Mouse (Mus musculus): ENCODE results near the gene Raly.

Gene Raly

DNA sequence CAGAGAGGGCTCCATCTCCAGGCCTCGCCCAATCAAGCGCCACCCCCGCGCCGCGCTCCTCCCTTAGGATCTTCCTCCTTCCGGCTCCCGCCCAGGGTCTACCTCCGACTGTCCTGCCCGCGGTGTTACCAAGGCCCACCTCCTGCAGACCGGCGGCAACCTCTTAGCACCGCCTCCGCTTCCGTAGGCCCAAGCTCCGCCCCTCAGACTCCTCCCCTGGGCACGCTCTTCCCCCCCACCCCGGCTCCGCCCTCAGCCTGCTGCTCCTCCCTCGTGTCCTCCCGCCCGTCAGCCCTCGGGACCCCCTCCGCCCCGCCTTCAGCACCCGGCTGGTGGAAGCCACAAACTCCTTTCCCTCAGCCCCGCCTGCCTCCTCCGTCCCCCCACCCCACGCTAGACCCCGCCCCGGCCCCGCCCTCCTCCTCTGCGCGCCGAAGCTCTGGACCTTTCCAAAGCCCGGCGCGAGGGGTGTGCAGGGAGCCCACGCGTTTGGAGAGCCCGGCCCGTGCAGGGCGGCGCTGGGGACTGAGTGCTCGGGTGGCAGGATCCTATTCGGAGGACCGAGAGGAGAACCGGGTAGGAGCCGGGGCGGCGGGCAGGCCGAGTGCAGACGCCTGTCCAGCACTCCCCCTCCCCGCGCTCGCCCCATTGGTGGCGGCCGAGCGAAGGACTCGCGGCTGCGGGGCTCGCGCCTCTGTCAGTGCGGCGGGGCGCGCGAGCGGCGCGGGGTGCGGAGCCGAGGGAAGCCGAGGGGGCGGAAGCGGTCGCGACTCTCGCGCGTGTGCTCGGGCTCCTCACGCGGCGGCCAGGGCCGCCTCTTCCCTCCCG, at the start of gene Raly, which contains the start of gene a:
TSS of gene Raly (plus strand) at position 441 of the 828 bp plus-strand sequence.
TSS of gene a (plus strand) at position 747 of the 828 bp plus-strand sequence.
- DNase-seq: peak; percentile 99

DNA sequence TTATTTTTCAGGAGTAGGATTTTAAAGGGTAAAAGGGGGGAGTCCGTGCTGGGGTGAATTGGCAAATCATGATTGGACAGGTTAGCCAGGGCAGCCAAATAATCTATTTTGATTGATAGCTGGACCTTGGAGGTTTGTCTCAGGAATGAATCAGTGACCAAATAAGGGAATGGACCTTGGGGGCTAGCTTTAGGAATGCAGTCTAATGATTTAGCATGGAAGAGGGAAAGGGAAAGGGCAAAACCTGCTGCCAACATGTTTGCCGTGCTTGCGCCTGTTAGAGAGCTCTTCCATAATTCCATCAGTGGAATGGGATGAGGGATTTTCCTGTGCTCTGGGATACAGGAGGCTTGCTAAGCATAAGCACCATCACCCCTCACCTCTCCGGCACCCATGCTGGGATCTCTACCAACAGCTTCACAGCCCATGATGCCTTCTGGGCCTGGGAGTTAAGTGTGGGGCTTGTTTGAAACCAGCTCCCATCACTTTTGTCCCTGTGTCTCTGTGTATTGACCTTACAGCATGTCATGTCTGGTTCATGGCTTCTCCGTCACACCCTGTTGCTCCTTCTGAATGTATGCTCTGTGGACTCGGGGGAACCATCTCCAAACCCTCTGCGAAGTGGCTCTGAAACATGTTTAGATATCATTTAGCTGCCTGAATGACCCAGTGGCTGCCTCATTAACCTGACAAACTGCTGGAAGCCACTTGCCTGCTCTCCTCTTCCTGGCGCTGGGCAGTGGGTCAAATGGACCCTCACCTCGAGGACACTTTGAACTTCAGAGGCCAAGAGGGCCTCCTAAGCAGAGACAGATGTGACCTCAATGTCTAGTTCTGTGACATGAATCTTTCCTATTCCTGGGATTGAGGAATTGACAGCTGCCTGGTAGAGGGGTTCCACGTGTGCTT, 47.7 kb upstream of the Raly start:
- DNase-seq: no peak

- no peak for DNase-seq
These were observed 47.0 kb upstream of the Raly start for GRCm38 (mm10) chr2:154743915-154744314.

- no peak for DNase-seq
These were observed 42.5 kb upstream of the Raly start for GRCm38 (mm10) chr2:154748383-154748782.

- no peak for DNase-seq
These were observed 41.6 kb upstream of the Raly start for GRCm38 (mm10) chr2:154749046-154750036.

DNA sequence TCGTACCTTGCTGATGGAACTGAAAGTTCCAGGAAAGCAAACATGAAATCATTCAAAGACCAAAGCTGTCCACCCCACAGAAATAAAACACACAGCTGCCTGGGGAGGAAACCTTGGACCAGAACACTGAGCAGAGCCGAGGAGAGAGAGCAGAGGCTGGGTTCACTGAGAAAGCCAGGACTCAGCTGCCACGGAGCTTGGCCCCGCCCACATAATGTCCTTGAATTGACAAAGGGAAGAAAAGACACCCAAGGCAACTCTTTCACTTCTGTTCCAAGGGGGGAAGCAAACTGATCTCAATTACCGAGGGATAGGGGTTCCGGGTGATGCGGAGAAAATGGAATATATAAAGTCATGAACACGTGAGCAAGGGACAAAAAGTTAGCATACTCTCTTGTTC, 39.0 kb upstream of the Raly start:
- DNase-seq: peak; percentile 21

DNA sequence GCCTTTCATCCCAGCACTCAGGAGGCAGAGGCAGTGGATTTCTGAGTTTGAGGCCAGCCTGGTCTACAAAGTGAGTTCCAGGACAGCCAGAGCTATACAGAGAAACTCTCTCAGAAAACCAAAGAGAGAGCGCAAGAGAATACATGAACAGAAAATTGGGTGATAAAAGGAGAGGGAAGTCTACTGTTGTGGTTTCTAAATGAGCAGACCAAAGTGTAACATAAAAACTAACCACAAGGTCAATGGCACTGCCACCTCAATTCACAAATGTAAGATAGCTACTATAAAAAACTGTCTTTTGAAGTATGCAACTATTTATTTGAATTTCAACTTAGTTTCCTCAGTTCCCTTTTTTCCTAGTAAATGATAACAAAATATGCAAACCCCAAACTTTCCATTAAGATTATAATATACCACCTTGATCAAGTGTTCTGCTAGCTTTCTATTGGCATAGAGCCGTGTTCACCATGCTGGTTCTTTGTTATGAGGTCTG, 36.8 kb upstream of the Raly start:
- no peak for DNase-seq

- DNase-seq: no peak
These were observed 35.1 kb upstream of the Raly start for GRCm38 (mm10) chr2:154755791-154756190.

GRCm38 (mm10) chr2:154757691-154758090, 33.2 kb upstream of the Raly start:
- no peak for DNase-seq

DNA sequence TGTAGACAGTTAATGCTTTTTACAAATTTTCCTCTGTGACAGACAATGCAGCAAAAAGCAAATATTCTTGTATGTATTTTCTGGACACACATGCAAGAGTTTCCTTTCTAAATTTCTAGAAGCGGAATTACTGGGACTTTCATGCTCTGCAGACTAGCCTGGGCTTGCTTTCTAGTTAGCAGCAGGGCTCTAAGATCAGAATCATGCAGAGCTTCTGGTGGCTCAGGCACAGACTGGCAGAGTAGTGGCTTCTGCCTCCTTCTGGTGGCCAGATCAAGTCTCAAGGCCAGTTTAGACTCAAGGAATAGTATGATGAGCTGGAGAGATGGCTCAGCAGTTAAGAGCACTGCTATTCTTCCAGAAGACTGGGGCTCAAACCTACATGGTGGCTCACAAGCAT, 32.4 kb upstream of the Raly start:
- no peak for DNase-seq

DNA sequence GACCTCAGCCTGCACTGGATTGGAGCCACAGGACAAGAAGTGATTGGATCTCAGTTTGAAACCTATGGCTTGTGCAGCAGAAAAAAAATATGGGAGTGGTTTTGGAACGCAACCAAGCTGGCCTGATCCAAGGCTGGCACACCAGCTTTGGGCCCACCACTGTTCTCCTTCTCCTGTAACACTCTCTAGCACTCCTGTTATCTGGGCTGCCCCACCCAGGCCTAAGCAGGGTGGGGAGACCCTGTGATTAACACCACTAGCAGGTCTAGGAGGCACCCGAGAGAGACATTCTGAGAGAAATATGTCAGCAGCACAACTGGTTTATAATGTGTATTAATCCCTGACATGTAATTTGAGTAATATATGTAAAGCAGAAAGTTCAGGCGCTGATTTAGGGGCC, 27.7 kb upstream of the Raly start:
- no peak for DNase-seq

DNA sequence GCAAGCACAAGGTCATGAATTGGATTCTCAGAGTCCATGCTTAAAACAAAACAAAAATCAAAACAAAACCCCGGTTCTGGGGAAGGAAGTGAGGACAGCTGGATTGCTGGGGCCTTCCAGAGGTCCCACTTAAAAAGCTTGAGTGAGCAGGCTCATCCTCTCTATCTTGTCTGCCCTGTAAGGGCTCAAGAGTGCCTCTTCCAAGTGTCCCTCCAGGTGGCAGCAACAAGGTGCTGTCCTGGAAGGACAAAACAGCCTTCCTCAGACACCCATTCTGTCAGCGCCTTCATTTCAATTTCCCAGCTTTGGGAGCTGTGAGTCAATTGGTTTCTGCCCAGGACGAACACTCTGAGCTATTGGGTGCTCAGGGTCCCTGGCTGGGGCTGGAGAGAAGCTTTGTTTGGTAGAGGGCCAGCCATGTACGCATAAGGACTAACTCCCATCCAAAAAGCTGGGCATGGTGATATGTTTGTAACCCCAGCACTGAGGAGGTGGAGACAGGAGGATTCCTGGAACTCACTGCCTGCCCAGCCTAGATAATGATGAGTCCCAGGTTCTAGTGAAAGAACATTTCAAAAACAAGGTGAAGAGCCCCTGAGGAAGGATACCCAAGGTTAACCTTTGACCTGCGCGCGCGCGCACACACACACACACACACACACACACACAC, 25.9 kb upstream of the Raly start:
- DNase-seq: no peak

- no peak for DNase-seq
These were observed 25.3 kb upstream of the Raly start for GRCm38 (mm10) chr2:154765554-154766008.

DNA sequence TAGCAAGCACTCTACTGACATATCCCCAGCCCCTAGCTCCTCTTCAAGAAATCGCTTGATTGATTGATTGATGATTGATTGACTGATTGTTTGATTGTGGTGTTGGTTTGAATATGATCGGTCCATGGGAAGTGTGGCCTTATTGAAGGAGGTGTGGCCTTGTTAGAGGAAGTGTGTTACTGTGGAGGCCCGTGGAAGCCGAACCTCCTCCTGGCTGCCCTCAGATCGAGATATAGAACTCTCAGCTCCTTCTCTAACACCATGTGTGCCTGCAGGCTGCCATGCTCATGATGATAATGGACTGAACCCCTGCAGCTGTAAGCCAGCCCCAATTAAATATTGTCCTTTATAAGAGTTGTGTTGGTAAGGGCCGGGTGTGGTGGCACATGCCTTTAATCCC, 23.8 kb upstream of the Raly start:
- no peak for DNase-seq

DNA sequence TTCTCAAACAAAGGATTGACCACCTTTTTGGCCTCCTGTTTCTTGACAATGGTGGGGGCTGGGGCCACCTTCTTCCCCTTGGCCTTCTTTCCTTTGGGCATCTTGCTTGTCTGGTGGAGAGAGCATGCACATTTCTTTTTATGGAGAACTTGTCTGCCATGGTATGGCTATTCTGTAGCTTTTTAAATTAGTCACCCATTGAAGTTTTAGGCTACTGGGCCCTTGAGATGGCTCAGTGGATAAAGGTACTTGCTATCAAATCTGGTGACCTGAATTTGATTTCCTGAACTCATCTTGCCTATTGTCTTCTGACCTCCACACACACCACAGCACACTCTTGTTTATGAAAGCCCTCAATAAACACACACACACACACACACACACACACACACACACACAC, 21.0 kb upstream of the Raly start, which contains the start of gene Gm14214:
TSS of gene Gm14214 (minus strand) at position 101 of the 400 bp plus-strand sequence.
- DNase-seq: no peak

DNA sequence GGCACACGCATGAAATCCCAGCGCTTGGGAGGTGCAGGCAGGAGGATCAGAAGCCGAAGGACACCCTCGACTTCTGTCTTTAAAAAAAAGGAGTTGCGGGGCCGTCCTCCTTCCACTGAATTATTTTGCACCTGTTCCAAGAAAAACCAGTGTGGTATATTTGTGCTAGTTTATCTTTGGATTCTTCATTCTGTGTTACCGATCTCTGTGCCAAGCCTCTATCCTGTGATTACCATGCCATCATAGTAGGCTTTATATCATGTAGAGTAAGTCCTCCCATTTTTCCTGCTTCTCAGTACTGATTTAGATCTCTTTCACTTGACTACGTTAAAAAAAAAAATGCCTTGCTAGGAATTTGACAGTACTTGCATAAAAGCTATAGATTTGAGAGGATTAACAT, 19.3 kb upstream of the Raly start:
- DNase-seq: no peak

DNA sequence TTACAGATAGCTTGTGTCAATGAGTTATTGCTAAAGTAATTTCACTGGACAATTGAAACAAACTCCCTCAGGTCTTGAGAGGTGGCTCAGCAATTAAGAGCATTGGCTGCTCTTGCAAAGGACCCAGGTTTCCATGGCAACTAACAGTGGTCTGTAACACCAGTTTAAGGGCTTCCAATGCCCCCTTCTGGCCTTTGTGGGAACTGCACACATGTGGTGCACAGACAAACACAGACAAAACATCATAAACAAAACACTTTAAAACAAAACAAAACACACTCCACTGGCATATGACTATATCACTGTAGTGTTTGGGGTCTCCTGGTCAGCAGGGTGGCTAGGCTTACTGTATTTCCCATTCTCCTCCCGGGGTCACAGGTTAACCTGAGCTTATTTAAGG, 16.9 kb upstream of the Raly start:
- peak; percentile 31 for DNase-seq

- no peak for DNase-seq
These were observed 14.4 kb upstream of the Raly start for GRCm38 (mm10) chr2:154776496-154776895.

DNA sequence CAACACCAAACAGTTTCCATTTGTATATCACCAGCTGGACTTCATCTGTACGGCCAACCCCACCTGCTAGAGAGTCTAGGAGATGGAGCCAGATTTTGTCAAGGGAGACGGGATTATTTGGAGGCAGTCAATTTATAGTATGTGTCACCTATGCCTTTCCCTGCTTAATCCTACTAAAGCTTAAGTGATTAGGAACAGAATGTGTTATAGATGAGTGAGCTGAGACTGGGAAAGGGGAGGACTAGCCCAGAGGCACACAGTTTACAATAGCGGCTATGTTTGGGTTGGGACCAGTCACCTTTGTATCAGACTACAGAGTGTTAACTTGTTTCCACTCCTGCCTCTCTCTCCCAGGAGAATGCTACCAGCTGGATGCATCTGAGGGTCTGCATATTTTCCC, 11.2 kb upstream of the Raly start:
- DNase-seq: no peak

DNA sequence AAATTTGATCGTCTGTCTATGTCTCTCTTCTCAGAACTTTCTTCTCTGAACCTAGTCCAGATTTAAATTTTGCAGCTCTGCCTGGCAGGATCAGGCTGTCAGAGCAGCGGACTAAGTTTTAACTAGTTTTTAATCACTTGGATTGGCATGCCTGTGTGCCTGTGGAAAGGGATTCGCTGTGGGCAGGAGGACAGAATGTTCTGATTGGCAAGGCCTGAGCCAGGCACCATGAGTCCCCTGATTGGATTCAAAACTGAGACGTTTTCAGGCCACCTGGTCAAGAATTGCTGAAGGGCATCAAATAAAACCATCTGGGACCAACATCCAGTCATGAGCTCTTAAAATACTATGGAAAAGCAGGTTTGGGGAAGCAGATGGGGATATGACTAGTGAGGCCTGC, 8.5 kb upstream of the Raly start:
- no peak for DNase-seq

- no peak for DNase-seq
These were observed 7.8 kb upstream of the Raly start for GRCm38 (mm10) chr2:154782856-154783650.

Measured in lung, postnatal 36 days (tissue).